Mouse (Mus musculus): Measurements from ENCODE around the gene Lifr. TPM values are rescaled to one million over a fixed set of nuclear protein-coding genes. Genes with fewer than 3 reads are reported as not detected.

The Lifr gene
- polyA plus RNA-seq, 1 experiment, result 23.5 TPM

- H3K4me3 ChIP-seq (ENCODE audit: insufficient read depth, low read length), result no peak overlapping the region
- no peak for TF ChIP-seq CTCF (IDR thresholded peaks at IDR 0.05; ENCODE audit: borderline replicate concordance, insufficient read depth, low read length)
- TF ChIP-seq POLR2A (IDR thresholded peaks at IDR 0.05; ENCODE audit: low read depth, low read length), result no peak
- H3K4me1 ChIP-seq (ENCODE audit: control insufficient read depth, insufficient read depth, low read length), result no peaks in the 10 kb centered on the region; the same call in 1 of the 2 replicates
- no peak overlapping the region for H3K27ac ChIP-seq (ENCODE audit: insufficient read depth, low read length)
These were observed 77.6 kb downstream of the Lifr start for GRCm38 (mm10) chr15:7167906-7168532.

DNA sequence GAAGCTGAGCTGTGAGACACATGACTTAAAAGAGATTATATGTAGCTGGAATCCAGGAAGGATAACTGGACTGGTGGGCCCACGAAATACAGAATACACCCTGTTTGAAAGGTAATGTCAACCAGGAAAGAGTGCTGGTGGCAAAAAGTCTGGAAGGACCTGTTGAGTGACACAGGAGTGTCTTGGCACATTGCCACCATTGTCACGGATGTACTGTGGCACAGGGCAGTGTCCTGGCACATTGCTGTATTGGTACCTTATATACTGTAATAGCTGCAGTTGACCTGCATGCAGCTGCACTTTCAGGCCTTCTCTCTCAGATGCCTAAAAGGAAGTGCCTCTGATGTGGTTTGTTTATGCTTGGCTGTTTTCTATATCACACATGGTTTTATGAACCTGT is 82.5 kb downstream of the Lifr start:
- no peak for TF ChIP-seq POLR2A (IDR thresholded peaks at IDR 0.05; ENCODE audit: low read depth, low read length)
- TF ChIP-seq CTCF (IDR thresholded peaks at IDR 0.05; ENCODE audit: borderline replicate concordance, insufficient read depth, low read length), result no peak
- Histone ChIP-seq H3K4me3 (ENCODE audit: insufficient read depth, low read length) (no peak overlapping the region), H3K27ac (ENCODE audit: insufficient read depth, low read length) (no peak overlapping the region), H3K4me1 (ENCODE audit: control insufficient read depth, insufficient read depth, low read length) (no peaks in the 10 kb centered on the region; the same call in 1 of the 2 replicates)

DNA sequence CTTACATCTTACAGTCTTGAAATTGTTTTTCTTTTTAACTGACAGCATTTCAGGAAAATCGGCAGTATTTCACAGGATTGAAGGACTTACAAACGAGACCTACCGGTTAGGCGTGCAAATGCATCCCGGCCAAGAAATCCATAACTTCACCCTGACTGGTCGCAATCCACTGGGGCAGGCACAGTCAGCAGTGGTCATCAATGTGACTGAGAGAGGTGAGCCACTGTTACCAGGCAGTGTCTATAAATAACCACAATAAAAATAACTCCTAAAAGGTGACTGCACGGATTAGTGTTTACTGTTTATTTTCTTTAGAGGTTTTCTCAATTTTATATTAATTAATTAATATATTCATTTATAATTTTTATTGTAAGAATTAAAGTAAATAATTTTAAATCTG is 82.9 kb downstream of the Lifr start:
- TF ChIP-seq CTCF (IDR thresholded peaks at IDR 0.05; ENCODE audit: borderline replicate concordance, insufficient read depth, low read length) (no peak), POLR2A (IDR thresholded peaks at IDR 0.05; ENCODE audit: low read depth, low read length) (no peak)
- no peak overlapping the region for H3K27ac ChIP-seq (ENCODE audit: insufficient read depth, low read length)
- H3K4me1 ChIP-seq (ENCODE audit: control insufficient read depth, insufficient read depth, low read length), result no peaks in the 10 kb centered on the region; the same call in 1 of the 2 replicates

DNA sequence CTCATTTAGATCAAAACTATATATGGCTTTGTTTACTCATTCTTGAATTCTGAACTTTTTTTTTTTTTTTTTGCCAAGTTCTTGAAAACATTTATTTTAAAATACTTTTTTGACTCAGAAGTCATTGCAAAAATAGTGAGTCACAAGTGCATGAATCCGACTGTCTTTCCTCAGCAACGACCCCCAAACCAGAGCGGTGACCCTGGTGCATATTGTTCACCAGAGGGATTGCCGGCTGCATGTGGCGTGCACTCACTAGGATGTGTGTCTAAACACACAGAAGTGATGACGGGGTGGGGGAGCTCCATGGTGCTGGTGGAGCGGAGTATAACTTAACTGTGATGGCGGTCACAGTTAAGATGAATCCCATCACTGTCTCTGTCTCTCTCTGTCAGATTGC is 83.4 kb downstream of the Lifr start:
- no peak overlapping the region for H3K4me3 ChIP-seq (ENCODE audit: insufficient read depth, low read length)
- no peak overlapping the region for H3K27ac ChIP-seq (ENCODE audit: insufficient read depth, low read length)
- no peaks in the 10 kb centered on the region; the same call in 1 of the 2 replicates for H3K4me1 ChIP-seq (ENCODE audit: control insufficient read depth, insufficient read depth, low read length)
- TF ChIP-seq POLR2A (IDR thresholded peaks at IDR 0.05; ENCODE audit: low read depth, low read length) (no peak), CTCF (IDR thresholded peaks at IDR 0.05; ENCODE audit: borderline replicate concordance, insufficient read depth, low read length) (no peak)

More for the DNA sequence above, 82.9 kb downstream of the Lifr start:
- no peak overlapping the region for H3K4me3 ChIP-seq (ENCODE audit: insufficient read depth, low read length)

DNA sequence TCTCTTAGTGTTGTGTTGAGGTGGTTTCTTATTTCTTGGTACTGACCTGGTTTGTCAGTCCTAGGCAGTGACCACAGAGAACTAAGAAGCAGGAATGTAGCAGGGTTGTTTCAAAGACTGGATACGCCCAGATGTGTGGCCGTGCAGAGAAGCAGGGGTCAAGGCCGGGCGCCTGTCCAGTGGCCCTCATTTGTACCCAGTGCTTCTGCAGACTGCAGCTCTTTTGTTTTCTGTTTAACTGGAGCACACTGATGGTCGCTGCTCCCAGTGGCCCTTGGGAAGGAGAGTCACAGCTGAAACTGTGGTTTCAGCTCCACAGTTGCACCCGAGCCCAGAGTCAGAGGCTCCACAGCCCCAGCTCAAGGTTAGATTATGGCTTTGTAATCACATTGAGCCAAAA is 90.2 kb downstream of the Lifr start:
- no peak overlapping the region for H3K4me3 ChIP-seq (ENCODE audit: insufficient read depth, low read length)
- H3K4me1 ChIP-seq (ENCODE audit: control insufficient read depth, insufficient read depth, low read length), result no peaks in the 10 kb centered on the region
- H3K27ac ChIP-seq (ENCODE audit: insufficient read depth, low read length), result no peak overlapping the region
- TF ChIP-seq CTCF (IDR thresholded peaks at IDR 0.05; ENCODE audit: borderline replicate concordance, insufficient read depth, low read length) (no peak), POLR2A (IDR thresholded peaks at IDR 0.05; ENCODE audit: low read depth, low read length) (no peak)

DNA sequence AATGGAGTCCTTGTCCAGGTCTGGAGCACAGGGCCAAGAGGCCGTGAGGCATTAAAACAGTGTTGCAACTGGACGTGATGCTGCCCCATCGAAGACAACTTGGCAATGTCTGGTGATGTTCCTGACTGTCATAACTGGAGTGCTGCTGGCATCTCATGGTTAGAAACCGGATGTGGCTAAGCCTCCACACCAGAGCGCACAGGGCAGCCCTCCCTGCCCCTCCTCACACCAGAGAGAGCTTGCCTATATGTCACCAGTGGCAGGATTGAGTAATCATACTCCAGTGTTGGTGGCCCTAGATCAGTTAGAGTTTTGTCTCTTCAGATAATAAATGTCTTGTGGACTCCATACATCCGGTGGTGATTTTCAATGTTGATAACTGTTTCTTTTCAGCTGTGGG is 97.3 kb downstream of the Lifr start:
- no peak for TF ChIP-seq CTCF (IDR thresholded peaks at IDR 0.05; ENCODE audit: borderline replicate concordance, insufficient read depth, low read length)
- no peak for TF ChIP-seq POLR2A (IDR thresholded peaks at IDR 0.05; ENCODE audit: low read depth, low read length)
- Histone ChIP-seq H3K4me3 (ENCODE audit: insufficient read depth, low read length) (no peak overlapping the region), H3K27ac (ENCODE audit: insufficient read depth, low read length) (no peak overlapping the region), H3K4me1 (ENCODE audit: control insufficient read depth, insufficient read depth, low read length) (peaks cover 4% of the 10 kb centered on the region; the same call in 1 of the 2 replicates)

DNA sequence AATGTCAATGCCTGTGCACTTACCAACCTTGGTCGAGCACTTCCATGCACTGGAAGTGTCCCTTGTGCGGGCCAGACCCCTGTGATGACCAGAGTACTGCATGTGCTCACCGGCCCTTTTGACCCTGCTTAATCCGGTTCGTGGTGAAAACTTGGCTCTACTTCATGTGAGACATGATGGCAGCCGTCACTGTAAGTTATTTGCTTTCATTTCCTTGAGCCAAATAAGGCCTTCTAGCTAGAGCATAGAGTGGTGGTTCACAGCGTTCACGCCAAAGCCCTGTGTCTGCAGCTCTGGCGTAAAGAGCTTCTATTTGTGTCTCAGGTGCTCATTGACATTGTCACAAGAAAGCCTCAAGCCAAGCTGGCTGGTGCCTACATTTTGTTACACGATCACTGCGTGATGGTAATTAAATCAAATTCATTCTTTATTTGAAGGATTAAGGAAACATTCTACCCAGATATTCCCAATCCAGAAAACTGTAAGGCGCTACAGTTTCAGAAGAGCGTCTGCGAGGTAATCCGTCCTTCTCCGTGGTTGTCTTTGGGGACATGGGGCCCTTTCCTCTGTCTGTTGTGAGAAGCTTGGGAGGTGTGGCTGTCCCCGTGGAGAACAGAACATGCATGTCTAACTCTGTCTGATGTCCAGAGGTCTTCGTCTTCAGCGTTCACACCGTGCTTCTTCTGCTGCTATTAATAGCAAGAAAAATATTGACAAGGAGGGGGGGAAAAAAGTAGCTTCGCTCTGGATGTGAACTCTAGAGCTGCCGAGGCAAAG is 99.5 kb downstream of the Lifr start:
- Histone ChIP-seq H3K27ac (ENCODE audit: insufficient read depth, low read length) (no peak overlapping the region), H3K4me1 (ENCODE audit: control insufficient read depth, insufficient read depth, low read length) (peaks cover 4% of the 10 kb centered on the region; the same call in 1 of the 2 replicates), H3K4me3 (ENCODE audit: insufficient read depth, low read length) (no peak overlapping the region)
- TF ChIP-seq CTCF (IDR thresholded peaks at IDR 0.05; ENCODE audit: borderline replicate concordance, insufficient read depth, low read length) (no peak), POLR2A (IDR thresholded peaks at IDR 0.05; ENCODE audit: low read depth, low read length) (no peak)

- Histone ChIP-seq H3K4me3 (ENCODE audit: insufficient read depth, low read length) (no peak overlapping the region), H3K27ac (ENCODE audit: insufficient read depth, low read length) (no peak overlapping the region)
- TF ChIP-seq POLR2A (IDR thresholded peaks at IDR 0.05; ENCODE audit: low read depth, low read length), result no peak
- no peak for TF ChIP-seq CTCF (IDR thresholded peaks at IDR 0.05; ENCODE audit: borderline replicate concordance, insufficient read depth, low read length)
These were observed 100.7 kb downstream of the Lifr start for GRCm38 (mm10) chr15:7191074-7191473.

DNA sequence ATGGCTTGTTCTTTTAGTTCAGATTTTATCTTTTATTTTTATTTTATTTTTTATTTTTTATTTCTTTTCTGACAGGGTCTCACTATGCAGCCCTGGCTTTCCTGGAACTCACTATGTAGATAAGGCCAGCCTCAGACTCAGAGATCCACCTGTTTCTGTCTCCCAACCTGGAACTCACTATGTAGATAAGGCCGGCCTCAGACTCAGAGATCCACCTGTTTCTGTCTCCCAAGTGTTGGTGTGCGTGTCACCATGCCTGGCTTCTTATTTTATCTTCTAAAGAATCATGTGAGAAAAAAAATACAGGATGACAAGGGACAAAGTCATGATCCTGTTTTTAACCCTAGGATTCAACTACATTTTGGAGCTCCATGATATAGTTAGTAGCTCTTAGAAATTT is 102.2 kb downstream of the Lifr start:
- no peak overlapping the region for H3K27ac ChIP-seq (ENCODE audit: insufficient read depth, low read length)
- TF ChIP-seq POLR2A (IDR thresholded peaks at IDR 0.05; ENCODE audit: low read depth, low read length) (no peak), CTCF (IDR thresholded peaks at IDR 0.05; ENCODE audit: borderline replicate concordance, insufficient read depth, low read length) (no peak)
- no peak overlapping the region for H3K4me3 ChIP-seq (ENCODE audit: insufficient read depth, low read length)
- peaks cover 4% of the 10 kb centered on the region; the same call in 1 of the 2 replicates for H3K4me1 ChIP-seq (ENCODE audit: control insufficient read depth, insufficient read depth, low read length)

More at GRCm38 (mm10) chr15:7191074-7191473, 100.7 kb downstream of the Lifr start:
- H3K4me1 ChIP-seq (ENCODE audit: control insufficient read depth, insufficient read depth, low read length), result peaks cover 4% of the 10 kb centered on the region; the same call in 1 of the 2 replicates

All from embryonic fibroblast, embryonic 13.5 days (primary cell).